Mouse (Mus musculus): Measurements from ENCODE around the gene Pank1. TPM values are rescaled to one million over a fixed set of nuclear protein-coding genes. Genes with fewer than 3 reads are reported as not detected.

Gene Pank1
- total RNA-seq, 2 experiments from 2014 or later, result 15.7 to 17.0 TPM

DNA sequence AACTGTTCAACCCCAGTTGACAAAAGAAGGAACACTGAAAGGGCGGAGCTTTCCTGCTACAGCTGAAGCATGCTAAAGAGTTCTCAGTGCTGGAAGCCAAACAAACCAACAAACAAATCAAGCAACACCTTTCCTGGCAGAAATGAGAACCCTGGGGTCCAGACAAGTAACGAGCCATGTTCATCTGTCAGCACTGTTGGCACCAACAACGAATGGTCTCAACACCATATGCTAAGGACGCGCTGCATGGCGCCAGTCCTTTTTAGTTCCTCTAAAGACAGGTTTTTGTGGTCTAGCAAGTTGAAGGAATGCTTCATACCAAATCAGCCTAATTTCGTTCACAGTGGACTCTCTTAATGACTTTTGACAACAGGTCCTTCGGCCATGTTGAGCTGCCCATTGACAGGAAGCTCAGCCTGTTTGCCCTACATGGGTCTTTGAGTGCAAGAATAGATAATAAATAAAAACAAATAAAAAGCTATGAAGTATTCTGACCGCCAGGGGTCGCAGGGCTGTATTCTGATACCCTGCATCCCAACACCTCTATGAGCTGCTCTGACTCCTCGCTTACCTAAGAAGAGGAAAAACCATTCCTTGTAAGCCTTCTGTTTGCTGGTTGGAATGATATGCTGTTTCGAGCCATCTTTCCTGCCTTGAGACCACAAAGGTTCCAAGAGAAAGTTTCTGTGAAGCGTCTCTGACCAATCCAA is 53.2 kb downstream of the Pank1 start:
- DNase-seq, result no peak

DNA sequence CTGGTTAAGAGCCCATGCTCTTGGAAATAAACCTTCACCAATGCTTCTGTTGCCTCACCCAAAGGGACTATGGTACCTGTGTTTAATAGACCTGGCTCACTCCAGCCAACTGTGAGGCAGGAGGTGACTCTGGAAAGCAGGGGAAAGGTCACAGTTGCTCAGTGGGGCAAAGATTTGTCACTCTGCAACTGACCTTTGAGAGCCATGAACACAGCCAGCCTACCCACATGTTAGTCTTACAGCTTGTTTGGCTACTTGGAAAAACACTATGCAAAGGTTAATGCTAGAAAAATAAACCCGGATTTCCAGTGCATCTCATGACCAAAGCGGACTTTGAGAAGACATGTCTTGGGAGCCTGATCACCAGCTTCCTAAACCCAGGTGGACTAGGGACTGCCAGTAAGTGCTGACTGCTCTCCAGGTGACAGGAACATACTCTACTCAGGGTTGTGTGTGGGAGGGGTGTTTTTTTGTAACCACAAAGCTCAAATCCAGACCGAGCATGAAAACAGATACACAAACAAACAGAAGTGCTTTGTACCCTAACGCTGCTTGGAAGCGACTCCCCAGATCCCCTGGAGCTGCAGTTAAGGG is 59.6 kb downstream of the Pank1 start:
- DNase-seq, result no peak

DNA sequence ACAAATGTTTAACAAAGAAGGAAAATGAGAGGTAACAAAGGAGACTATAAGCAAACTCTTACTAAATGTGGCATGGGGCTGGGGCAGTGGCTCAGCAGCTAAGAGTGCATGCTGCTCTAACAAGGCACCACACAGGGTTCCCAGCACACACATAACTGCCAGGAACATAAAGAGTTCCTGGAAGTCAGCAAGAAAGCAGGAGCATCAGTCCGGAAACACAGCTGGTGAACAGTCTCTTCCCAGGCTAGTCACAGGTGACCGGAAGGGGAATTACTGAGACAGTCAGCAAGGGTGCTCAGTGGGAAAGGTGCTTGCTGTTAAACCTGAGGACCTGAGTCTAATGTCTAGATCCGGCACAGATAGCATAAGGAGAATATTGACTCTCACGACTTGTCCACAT is 63.9 kb downstream of the Pank1 start:
- DNase-seq, result no peak

DNA sequence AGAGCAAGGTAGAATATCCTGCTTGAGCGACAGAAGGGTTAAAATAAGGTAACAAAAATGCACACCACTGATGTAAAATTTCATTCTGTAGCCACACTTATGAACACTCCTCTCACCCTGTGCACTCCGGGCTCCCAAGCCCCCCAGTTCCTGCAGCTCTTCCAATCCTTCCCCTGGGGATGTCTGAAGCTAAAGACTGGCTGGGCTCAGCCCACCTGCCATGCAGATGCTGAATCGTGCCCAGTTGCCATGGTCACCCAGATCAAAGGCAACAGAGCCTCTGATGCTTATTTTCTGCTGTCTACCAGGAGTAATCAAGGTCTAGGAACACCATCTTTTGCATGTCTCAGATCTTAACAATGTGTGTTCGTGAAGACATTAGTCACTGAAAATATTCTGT is 64.6 kb downstream of the Pank1 start:
- no peak for DNase-seq

DNA sequence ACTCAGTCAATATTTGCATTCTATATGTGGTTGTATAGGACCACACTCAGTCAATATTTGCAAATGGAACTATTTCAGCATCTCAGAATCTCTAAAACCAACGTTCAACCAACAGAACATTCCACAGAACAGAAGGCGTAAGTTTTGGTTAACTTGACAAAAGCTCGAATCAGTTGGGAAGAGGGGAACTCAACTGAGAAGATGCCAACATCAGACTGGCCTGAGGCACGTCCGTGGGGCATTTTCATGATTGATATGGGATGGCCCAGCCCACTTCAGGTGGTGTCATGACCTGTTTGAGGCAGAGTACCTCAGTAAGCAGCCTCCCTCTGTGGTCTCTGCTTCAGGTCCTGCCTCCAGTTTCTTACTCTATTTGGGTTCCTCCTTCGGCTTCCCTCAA is 65.3 kb downstream of the Pank1 start:
- no peak for DNase-seq

DNA sequence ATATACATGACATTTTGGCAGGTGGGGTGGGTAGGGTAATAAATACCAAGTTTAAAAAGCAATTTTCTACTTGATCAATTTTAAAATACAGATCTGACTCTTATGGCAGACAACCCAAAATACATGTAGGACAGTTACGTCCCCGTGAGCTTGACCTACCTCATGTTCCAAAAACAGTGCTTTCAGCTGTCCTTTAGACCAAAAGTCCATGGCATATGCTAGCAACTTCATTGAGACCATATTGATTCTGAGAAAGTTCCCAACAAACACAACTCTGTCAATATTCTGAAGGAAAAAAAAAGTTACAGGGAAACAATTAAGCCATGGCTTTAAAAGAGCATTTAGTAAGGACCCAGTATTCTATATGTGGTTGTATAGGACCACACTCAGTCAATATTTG is 65.7 kb downstream of the Pank1 start:
- no peak for DNase-seq

DNA sequence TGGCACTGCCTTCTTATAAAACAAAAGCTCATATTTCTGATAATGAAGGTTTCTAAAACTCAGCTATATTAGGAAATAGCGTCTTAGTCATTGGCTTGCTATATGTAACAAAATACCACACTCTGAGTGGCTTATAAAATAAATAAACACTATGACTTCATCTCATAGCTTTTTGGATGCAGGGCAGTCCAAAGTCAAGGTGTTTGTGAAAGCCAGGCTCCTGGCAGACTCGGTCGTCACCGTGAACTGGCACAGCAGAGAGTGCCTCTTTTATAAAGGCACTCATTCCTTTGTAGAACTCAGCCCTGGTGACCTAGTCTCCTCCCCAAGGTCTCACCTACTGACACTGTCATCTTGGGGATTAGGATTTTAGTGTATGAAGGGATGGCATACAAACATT is 66.5 kb downstream of the Pank1 start:
- DNase-seq, result no peak

DNA sequence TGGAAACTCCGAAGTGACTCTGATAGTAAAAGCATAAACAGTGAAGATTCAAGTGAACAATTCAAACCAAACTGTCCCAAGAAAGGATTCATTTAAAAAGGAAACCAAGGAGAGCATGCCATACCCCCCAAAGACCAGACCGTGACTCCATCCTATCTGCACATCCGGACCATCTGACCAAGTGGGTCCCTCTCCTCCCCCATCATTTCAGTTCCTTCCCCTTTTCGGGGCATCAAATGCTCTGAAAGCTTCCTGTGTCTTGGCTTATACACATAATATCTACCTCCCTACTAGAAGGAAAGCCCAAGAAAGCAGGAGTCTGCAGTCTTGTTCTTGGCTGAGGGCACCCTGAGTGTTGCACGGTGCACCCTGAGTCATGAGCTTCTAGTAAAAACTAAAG is 72.1 kb downstream of the Pank1 start:
- no peak for DNase-seq

DNA sequence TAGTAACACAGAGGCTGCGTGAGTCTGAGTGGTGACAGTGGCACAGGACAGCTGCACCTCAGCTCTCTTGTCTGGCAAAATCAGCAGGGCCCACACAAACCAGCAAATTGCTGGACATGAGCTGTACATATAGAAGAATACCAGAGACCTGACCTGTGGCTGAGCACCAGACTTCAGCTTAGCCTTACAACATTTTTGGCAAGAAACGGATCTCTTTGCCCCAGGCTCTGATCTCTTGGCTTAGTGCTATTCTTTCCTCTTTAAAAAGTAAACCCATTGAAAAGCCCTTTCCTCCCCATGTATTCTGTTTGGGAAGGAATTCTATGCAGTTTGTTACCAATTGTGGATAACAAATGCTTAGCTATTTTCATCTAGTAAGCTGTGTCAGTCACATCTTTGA is 74.2 kb downstream of the Pank1 start:
- no peak for DNase-seq

DNA sequence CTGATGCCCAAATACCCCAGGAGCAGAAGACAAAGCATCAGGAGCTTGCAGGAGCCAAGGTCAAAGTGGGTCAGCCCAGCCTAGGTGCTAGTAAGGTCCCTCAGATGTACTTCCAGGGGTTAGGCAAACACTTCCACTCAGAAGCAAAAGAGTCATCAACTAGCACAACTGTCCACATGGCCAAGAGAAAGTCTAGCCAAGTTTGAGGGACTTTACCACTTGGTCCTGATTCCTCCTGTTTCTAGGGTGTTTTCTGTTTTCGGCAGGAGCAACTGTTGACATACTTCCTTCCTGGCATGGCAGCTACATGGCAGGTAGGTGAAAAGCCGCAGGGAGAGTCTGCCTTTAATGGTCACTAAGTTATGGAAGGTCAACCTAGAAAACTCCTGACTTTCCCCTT is 74.7 kb downstream of the Pank1 start:
- no peak for DNase-seq

DNA sequence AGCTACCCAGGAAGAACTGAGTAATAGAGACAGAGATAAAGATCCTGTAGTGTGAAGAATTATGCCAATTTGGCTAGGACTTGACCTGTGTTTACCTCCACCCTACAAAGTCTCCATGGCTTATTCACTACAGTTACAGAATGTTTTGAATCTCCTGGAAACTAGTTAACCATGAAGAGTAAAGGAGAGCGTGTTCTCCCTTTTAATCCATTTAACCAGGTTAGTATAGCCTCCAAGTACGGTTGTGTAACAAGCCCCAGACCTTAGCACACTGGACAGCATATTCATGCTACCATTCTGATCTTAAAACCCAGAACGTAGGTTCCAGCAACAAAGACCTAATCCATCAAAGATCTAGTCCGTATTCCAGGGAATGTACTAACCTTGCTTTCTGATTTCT is 75.9 kb downstream of the Pank1 start:
- no peak for DNase-seq

DNA sequence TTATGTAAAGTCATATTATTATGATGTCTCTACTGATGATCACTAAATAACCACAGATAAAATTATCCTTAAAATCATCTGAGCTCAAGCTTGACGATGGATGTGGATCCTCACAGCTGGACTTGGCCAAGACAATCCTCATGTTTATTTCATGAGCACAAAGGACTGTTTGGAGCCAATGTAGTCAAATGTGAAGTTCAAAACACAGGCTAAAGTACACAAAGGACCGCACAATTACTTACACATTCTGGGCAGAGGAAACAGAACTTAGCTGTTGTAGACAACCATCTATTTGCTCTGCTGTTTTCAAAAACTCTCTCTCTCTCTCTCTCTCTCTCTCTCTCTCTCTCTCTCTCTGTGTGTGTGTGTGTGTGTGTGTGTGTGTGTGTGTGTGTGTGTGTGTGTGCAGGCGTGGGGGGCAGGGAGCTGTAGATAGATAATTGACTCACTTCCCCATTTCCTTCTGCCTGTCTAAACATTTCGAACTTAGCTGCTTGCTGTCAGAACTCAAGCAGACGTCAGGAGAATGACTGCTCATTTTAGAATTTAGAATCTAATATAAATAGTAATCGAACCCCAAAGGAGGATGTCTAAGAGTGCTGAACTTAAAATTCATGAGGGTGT is 79.5 kb downstream of the Pank1 start:
- no peak for DNase-seq

DNA sequence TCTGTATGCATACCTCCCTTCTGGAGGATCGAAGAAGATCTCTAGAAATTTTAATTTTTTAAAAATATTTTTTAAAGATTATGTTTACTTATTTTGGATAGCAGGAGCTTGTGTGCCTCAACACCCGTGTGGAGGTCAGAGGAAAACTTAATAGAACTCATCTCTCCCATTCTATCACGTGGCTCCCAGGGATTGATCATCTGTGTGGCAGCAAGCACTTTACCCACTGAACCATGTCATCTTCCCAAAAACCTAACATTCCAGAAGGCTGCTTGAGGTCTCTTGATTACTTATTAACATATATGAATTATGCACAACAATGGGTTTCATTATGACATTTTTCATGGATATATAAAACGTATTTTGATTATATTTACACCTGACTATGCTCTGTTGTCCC is 82.9 kb downstream of the Pank1 start:
- DNase-seq, result no peak

DNA sequence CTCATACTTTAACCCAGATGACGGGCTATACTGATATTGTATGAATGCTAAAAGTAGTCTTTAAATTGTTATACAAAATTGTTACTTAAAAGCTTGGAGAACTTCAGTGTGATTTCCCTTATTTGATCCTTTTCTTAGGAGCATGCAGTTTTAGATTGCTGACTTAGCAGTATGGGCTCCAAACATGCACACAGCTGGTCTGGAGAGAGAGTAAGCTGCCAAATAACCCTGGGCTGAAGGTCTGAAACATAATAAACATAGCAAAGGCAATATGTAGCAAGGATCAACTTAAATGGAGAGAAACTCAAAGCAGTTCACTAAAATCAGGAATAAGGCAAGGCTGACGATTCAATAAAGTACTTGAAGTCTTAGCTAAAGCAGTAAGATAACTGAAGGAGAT is 96.8 kb downstream of the Pank1 start:
- no peak for DNase-seq

DNA sequence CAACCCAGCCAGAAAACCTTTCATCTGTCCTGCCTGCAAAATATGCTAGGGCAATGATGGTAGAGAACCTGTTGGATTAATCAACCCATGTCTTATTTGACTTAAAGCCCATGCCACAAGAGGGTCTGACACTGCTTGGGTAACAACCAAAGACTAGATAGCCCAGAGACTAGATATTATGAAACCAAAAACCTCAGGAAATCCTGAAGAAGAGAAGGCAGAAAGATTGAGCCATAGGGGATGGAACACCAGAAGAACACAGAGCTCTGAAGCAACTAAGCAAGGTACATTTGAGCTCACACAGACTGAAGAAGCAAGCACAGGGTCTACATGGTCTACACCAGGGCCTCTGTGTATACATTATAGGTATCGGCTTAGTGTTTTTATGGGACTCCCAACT is 100.3 kb downstream of the Pank1 start:
- no peak for DNase-seq

DNA sequence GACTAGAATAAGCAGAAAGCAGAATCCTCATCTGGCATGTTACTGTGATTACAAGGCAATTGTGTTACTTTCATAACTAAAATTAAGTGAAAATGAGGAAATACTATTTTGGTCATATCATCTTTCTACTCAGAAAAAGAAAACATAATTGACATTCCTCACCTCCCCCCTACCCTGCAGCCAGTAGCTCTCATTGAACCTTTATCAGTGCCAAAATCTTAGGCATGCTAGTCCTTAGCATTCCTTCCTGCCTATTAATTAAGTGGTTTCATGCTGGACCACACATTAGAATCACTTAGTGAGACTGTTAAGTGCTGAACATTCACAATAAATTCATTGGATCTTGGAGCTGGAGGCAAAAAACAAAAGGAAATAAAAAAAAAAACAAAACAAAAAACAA is 101.2 kb downstream of the Pank1 start:
- no peak for DNase-seq

DNA sequence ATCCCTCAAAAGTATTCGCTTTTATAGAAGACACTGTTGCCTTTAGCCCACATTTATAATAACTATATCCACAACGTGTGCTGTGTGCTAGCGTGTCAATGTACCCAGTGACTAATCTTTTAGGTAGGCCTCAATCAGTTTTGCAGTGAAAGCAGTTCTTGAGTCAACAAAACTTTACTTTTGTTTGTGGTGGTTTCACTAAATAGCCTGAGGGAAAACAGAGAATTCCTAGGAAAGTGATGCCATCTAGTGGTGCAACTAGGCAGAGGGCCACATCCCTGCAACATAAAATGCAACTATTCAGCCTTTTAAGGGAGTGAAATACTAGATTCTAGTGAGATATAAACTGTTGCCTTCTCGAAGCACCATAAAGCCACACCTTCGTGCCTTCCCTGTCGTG is 106.5 kb downstream of the Pank1 start:
- DNase-seq, result no peak

DNA sequence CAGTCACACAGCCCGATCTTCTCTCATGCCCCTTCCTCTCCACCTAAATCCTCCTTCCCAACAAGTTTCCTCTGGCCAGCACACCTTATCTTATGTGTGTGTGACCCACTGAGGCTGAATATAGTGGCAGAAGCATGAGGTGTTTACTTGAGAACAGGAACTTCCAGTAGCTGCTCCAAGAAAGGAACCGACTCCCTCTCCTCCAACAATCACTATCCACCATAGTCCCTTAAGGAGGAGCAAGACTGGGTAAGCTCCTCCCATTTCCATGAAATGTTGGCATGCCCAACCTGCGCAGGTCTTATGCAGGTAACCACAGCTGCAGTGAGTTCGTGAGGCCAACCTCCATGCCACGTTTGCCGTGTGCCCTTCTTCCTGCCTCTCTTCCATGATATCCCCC is 108.5 kb downstream of the Pank1 start:
- DNase-seq, result no peak

DNA sequence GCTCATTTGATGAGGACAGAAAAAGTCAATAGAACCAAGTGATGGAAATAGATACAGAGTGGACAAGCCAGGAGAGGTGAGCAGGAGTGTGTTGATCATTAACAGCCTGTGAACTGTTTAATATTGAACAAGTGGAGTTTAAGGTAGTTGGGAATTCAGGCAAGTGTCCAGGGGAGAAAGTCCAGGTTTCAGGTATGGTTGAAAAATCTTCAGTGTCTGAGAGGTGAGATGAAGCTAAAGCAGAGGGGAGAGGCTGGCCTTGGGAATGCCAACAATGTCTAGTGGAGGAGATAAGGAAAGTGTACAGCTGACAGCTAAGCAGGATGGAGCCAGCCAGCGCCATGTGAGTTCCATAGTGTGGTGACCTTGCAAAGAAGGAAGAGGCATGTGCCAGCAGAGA is 120.5 kb downstream of the Pank1 start:
- DNase-seq, result no peak

Small RNA genes within 50 kb of the gene (microRNA-seq; reads per million reads assigned to microRNA genes)
- gene Mir107 (ENCODE audit: borderline replicate concordance in 2 of 2), result 627 to 709 reads per million in 2 experiments

Other genes starting within 250 kb of the Pank1 start
- gene Ifit1bl2, start 238.7 kb downstream of the Pank1 start, total RNA-seq (2021), result not detected
- under 1 TPM; 0.43 to 0.54 TPM for gene Ifit1, start 238.6 kb downstream of the Pank1 start, total RNA-seq (2021)
- 1 to 10 TPM in 1 of 2 experiments, under 1 TPM in 1; 0.54 to 1.2 TPM for gene Slc16a12, start 132.2 kb downstream of the Pank1 start, total RNA-seq (2021)
- gene Kif20b, start 42.9 kb upstream of the Pank1 start, total RNA-seq (2021), result 1 to 10 TPM in 1 of 2 experiments, under 1 TPM in 1; 0.82 to 1.4 TPM